Mouse (Mus musculus) adrenal gland, postnatal 25 days (tissue): ENCODE data around the gene Parva. TPM values are rescaled to one million over a fixed set of nuclear protein-coding genes. Genes with fewer than 3 reads are reported as not detected.
A peak's percentile ranks its signal among the peaks of the same experiment; 100 is the strongest.

Experiments used
- DNase-seq: peaks from one replicate; pipeline ENCODE4 v3.0.0; 2021; ENCODE audit warnings: mixed read lengths
- total RNA-seq: library from RNA; stranded (reverse); gene quantifications from 2 replicates; pipeline ENCODE4 v1.2.3, GENCODE M21; 2021

The Parva gene
- total RNA-seq, 1 experiment from 2014 or later, result 98.3 TPM

DNA sequence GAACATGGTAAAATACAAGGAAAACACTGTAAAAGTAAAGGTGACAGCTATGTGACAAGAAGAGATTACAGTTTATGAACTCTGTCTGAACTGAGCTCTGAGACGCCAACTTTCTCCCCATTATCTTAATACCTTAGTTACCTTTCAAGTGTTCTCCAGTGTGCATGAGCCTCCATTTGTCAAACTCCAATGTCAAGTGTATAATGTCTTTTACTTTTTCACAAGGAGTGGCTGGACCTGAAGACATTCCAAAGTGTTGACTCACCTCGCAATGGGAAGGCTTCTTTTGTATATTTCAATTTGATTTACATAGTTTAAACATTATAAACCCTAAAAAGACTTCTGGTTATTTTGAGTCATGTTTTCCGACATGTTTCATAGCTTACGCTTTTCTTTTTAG, 3.9 kb upstream of the Parva start:
- no peak for DNase-seq

DNA sequence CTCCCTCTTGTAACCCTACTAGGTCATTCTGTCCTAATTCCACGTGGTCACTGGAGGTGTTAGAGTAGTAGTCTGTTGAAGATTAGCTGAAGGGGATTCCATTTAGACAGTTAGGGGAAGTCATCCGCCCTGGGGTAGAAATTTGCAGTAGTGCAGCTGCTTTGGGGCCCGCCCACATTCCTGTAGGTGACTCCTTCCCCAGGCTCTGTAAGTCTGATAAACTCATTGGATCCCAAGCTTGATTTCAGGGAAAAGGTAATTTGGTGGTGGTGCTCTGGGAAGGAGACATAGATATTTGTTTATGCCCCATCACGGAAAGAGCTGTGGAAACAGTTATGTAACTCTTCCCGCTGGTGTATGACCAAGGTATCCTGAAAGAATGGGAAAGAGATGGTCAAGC, 494 bp upstream of the Parva start:
- no peak for DNase-seq

DNA sequence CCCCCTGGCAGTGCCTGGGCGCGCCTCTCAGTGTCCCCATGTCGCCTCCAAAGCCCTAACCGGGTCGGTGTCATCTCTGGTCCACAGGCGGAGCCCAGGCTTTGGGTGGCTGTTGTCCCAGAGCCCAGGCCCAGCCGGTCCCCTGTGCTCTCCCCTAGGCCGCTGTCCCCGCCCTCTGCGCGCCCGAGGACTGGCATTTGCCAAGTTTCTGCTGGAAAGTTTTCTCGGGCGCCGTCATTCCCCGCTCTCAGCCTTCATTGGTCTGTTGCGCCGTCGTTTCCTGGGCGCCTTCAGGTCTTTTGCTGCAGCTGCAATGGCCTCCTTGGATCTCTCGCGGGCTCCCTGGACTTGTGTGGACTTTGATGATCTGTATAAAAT, 842 bp downstream of the Parva start:
- peak; percentile 91 for DNase-seq

DNA sequence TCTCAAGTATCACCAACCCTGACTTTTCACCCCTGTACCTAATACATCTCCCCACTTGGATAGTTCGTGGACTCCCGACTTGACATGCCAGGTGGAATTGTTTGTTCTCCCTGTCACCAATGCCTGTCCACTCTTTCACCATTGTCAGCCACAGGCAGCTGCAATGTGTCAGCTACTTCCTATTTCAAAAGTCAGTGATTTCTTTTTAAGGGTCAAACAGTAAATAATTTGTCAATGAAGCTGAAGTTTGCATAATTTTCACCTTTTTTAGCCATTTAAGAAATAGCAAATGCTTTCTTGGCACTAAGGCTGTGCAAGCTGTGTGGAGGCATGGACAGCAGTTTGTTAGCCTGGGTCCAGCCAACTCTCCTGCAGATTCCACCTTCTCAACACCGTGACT, 12.5 kb downstream of the Parva start:
- DNase-seq, result no peak

DNA sequence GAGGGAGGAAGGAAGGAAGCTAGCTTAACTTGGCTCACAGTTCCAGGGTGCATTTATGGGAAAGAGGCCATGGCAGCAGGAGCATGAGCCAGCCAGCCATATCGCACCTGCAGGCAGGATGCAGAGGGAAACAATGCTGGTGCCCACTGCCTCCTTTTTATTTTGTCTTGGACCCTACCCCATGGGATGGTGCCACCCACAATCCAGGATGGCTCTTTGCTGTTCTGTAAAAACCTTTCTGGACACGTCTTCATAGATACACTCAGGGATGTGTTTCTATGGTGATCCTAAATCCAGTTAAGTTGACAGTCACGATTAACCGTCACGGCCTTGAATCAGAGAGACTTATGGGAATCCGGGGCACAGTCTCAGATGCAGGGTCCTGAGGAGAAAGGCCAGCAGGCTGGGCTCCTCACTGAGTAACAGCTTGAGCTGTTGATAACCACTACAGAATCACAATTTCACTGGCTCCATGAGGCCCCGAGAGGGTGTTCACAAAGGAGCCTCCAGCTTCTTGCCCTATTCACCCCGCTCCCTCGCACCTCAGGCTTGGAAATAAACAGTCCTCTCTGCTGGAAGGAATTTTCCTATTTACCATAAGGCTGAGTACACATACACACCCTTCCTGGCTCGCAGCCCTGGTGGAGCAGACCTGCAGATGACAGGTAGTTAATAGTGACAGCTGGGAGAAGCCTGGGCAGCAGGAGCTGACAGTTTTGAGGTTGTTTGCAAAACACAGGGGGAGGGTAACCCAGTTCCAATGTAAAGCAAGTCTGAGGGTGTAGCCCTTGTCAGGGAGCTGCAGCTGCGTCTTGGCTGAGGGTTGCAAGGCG, 17.1 kb downstream of the Parva start:
- DNase-seq, result no peak

DNA sequence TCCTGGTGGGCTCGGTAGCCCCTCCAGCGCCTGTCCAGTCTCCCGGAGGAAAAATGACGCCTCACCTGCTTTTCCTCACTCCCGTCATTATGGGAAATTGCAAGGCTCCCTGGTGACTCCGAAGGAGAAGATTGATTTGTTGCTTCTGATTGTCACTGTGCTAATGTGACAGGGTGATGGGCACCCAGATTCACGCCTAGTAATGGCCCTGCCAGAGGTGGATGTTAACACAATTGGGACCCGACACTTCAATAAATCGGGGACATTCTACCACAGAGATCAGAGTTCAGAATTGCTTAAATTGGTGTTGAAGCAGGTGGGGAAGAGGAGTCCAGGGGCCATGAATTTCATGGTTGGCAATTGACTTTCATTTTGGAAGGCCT, 17.7 kb downstream of the Parva start:
- DNase-seq, result no peak

DNA sequence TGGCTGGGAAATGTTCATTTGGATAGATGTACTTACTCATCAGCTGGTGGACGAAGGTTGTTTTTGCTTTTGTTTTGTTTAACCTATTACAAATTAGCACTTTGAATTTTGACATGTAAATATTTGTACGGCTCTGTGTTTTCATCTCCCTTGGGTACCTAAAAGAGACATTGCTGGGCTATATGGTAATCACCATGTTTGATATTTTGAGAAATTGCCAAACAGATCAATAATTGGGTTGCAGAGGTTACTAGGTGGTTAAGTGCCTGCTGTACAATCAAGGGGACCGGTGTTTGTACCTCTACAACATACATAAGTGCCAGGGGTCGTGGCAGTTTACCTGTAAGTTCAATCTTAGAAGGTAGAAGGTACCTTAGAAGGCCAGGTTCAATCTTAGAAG, 19.2 kb downstream of the Parva start:
- DNase-seq, result no peak

DNA sequence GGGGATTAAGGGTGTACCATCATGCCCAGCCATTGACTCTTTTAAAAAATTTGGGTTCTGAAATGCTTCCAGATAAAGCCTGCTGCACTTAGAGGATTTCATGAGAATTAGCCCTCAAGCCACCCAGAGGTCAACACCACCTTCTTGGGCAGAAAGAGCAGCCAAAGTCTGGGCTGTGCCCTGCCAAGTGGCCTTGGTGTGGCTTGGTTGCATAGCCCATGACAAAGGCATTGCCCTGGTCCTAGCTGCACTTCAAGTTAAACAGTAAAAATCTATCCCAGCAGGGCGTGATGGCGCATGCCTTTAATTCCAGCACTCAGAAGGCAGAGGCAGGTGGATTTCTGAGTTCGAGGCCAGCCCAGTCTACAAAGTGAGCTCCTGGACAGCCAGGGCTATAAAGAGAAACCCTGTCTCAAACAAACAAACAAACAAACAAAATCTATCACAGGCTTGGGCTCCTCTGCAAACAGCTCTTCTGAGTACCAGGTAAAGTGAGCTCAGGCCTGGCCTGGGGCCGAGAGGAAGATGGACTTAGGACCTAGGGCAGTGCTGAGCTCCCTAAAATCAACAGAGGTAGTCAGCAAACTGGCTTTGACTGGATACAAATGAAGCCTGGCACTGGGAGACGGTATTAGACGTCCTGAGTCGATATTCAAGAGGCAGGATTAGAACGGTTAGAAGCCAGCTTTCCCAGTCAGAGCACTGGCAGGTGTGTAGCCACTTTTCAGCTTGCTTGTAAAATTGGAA, 22.8 kb downstream of the Parva start:
- DNase-seq, result peak; percentile 37

DNA sequence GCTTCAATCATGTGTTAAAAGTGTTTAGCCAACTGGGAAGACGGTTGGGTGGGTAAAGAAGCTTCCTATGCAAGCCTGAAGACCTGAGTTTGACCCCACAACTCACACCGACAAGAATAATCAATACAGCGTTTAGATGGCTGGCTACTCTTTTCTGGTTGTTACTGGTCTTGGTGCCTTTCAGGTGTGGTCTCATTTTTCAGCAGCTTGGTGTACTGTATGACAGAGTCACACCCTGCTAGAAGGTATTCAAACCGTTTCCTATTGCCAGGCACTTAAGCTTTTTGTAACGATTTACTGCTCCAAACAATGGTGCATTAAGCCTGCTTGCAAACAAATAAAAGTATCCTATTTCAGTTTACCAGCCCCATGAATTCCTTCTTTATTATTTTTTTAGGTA, 25.2 kb downstream of the Parva start:
- no peak for DNase-seq

DNA sequence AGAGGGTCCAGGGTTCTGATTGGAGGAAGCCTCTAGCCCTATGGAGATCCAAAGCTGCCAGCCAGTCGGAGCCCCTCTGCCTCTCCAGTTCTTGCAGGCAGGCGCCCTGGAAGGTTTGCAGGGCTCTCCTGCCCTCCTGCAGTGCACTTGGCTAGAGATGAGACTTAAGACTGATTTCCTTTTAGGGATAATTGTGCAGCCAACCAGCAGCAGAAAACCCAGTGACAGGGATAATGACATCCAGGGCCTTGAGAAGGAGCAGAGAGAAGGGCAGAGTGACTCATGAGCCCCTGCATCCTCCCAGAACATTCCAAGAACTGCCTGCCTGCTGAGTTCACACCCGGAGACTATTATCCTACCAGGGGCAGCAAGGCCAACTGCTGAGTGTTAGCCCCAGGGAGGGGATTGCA, 26.5 kb downstream of the Parva start:
- DNase-seq, result peak; percentile 33

DNA sequence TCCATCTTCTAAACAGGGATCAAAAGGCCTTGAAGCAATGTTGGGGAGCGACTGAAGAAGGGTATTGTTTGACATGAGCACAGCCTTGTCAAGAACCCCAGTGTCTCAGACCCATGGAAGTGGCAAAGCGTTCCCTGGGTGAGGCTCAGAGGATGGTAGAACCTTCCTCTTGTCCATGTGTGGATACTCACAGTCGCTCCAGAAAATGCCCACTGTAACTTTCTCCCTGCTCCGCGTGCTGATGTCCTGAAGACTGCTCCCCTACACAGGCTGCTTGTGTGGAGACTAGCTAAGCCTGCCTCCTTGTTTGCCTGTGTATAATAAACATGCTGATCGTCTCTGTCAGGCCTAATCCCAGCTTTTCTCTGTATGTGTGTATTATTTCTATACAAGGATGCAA, 27.1 kb downstream of the Parva start:
- DNase-seq, result no peak

DNA sequence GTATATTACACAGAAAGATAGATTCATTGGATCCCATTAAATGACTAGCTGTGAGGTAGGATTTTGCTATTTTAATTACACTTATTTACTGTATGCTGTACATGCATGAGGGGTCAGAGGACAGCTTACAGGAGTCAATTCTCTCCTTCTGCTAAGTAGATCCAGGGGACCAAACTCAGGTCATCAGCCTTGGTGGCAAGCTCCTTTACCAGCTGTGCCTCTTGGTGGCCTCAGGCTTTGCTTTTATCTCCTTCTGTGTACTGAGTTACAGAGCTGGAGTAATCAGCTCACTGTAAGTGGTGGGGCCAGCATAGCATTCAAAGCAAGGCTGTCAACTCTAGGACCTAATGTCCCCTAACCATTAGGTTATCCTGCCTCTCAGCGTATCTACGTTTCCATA, 27.6 kb downstream of the Parva start:
- DNase-seq, result no peak

DNA sequence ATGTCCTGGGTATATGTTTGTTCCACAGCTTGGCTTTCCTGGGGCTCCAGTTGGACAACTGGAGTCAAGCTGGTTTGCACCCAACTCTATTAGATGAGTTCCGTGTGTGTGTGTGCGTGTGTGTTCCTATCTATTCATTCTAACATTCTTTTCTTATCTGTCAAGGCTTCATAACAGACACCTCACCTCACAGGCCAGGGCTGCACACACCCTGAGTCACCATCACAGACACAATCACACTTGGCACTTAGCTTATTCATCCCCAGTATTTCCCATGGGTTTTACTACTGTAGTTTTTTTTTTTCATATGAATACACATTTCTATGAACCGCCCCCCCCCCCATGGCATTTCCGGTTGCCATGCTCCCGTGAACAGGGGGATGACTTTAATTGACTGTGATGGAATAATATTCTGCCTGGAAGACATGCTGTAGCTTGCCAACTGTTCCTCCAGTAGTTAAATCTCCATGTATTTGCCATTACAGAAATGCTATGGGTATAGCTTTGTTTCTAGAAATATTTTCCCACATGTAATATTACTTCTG, 28.3 kb downstream of the Parva start:
- no peak for DNase-seq

DNA sequence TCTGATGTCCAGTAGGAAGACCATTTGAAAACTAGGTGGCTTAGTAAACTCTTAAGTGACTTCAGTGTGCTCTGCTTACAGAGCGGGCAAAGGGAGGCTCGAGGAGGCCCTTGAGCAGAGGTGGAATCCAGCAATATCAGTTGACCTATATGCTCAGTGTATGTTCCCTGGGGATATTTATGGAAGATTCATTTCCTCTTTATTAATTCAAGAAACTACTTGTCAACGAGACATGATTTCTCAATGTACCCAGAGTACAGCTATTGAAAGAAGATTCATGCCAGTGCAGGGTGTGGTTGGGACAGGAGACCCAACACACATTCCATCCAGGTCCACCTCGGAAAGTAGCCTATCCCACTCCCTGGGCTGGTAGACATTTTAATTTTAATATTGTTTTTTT, 30.1 kb downstream of the Parva start:
- no peak for DNase-seq

DNA sequence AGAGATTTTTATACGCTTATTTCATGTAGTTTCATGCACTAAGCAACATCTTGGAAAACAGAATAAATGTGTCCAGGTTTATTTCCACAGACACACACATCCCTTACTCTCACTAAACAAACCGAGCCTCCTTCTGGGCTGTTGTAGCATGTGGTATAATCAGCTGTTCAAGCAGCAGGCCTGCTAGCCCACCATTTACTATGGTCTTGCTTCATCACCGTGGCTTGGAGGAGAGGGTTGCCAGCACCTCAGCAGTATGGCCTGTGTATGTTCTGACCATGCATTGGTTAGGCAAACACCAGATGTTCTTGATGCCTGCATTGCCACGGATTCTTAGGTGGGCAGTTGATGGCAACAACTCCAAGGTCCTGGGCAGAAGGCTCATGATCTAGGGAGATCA, 30.6 kb downstream of the Parva start:
- DNase-seq, result no peak

DNA sequence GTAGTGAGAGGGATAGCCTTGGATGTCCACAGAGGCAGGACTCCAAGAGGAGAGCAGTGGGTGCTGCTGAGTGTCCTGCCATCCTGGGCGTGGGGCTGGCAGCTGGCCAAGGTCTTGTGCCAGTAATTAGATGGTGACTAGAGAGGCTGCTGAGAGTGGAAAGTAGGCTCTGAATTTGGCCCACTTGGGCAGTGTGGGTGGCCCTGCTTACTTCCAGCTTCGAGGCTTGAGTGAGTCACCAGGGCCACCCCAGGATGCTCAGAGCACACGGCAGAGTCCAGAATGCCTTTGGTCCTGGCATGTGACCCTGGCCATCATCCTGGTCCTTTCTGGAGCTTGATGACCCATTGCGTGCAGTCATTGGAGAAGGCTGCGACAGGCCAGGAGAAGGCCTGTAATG, 31.1 kb downstream of the Parva start:
- DNase-seq, result peak; percentile 71

DNA sequence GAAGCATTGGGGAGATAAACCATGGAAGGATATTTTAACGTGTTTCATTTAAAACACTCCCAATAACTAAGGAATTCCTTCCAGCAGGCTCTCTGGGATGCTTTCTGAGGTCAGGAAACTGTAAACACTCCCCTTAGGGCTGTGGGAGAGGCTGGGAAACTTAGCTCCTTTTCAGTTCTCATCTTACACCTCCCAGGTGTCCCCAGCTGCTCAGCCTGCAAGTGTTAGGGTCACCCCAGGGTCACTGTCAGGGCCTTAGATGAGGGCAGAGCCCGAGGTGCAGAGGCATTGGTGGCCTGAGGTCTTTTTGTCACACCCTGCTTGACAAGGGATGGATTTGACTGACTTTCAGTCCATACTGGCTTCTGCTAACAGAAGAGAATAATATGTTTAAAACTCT, 35.8 kb downstream of the Parva start:
- no peak for DNase-seq

DNA sequence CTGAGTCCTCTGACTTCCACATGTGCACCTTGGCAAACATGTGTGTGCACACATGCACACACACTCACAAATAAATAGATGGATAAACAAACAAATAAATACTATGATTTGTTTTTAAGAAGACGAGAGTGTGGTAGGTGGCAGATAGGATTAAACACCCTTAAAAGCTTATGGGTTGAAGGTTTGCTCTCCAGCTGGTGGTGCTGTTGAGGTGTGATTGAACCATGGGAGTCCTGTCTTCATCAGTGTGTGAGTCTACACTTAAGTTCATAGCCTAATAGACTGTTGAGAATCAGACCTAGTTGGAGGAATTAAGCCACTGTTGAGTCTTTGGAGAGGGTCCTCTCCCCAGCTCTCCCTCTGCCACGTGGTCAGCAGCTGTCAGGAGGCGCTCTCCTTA, 38.6 kb downstream of the Parva start:
- no peak for DNase-seq

DNA sequence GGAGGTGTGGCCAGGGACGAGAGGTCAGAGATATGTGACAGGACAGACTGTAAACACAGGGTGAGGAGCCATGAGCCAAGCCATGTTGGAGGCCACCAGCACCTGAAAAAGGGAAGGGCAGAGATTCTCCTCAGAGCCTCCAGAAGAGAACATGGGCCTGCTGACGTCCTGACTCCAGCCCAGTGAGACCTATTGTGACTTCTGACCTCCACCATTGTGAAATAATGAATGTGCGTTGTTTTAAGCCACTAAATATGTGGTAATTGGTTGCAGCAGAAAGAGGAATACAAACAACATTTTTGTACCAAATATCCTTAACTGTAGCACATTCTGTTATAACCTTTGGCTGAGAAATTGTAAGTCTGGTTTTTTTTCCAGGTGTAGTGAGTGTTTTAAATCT, 39.5 kb downstream of the Parva start:
- DNase-seq, result no peak

DNA sequence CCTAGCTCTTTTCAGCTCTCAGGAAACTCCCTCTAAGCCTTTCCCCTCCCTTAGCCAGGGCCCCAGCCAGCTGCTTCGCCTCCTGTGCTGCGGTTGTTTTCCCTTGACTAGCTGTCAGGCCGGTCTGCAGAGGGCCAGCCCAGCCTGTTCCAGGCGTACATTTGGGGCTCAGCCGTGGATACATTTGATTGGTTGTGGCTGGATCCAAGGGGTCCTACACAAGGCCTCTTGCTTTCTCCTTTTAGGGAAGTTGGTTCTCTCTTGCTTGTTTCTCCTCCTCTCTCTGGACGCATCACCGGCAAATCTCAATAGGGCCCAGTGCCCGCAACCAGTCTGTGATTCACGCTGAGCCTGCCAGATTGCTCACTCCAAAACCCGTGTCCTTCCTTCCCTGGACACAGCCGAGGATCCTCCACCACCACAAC, 40.4 kb downstream of the Parva start:
- DNase-seq, result peak; percentile 25

DNA sequence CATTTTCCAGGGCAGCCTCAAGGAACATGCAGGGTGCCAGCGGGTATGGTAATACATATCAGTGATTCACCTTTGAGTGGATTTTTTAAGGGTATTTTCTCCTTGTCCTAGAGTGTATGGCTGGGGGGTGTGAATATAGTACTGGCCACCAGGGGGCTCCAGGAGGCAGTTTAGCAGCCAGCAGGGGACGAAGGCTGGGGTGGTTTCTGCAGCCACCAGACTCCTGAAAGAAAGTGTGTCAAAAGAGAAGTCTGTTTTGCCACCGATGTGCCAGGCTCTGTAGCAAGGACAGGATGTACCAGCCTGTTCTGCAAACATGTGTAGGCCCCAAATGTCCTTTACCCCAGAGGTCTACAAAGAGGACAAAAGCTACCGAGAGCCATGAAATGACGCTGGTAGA, 42.5 kb downstream of the Parva start:
- peak; percentile 84 for DNase-seq

DNA sequence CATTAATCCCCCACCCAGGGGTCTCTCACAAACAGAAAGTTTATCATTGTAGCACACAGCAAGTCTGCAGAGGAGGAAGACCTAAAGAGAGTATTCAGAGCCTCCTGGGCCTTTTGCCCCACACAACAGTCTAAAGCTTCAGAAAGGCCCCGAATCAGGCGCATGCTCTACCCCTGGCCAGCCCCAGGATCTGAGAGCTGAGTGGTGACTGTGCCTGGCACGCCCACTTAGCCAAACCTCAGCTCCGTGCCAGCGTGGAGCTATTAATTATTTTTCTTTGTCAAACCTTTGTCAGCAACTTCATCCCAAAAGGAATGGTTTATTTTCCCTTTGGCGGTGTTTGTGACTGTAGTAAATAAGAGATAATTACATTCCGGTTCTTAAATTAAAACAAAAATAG, 44.0 kb downstream of the Parva start:
- DNase-seq, result no peak

DNA sequence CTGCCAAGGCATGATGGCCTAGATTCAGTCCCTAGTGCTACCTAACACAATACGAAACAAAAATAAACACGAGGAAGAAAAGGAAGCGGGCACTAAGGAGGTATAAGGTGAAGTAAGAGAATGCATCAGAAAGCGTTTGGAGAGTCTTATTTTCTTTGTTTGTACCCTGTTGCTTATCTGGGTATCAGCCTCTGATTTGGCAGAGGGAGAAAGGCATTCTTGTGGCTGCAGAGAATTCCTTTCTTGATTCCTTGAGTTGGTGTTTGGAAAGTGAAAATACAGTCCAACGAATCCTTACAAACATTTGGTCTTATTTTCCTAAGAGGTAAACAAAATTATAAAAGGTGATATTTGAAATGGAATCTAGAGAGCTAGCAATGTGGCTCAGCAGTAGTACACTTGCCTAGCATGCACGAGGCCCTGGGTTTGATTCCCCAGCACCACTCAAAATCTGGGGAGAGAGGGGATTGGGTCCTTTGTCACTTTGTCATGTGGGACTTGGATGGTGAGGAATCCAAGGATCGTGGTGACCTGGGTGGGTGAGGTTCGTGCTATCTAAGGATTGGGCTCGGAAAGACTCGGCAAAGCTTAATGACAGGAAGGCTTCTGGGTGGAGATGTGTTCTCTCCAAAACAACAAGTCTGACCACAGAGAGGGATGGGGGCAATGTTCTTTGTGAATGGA, 44.9 kb downstream of the Parva start:
- DNase-seq, result no peak
